Mouse (Mus musculus) midbrain, embryonic 16.5 days (tissue): ENCODE measurements at regions not wholly inside any gene's neighbourhood (a gene's known extent, or its start where the extent isn't known, plus 50 kb on each side); places are given as distances from the start of the nearest gene placed in this dataset.
A peak's percentile ranks its signal among the peaks of the same experiment; 100 is the strongest.

Experiments used
- ATAC-seq: fragments of 200-750 bp; cut with Nextera tagmentation; 2 replicates; pipeline ENCODE4 v1.8.0; 2017; ENCODE audit warnings: moderate TSS enrichment
- H3K27ac ChIP-seq: fragments of 300-500 bp; sonication (generic); 2 replicates; pipeline ENCODE4 v1.5.1; 2014; ENCODE audit warnings: mild to moderate bottlenecking, low read length, mixed read lengths
- H3K27me3 ChIP-seq: fragments of 300-500 bp; sonication (generic); 2 replicates; pipeline ENCODE4 v1.6.1; 2014; ENCODE audit warnings: low read depth, low read length, mixed read lengths; ENCODE audit not compliant: control insufficient read depth, insufficient read depth
- H3K36me3 ChIP-seq: fragments of 300-500 bp; sonication (generic); 2 replicates; pipeline ENCODE4 v1.6.1; 2014; ENCODE audit warnings: mild to moderate bottlenecking, low read length, moderate library complexity, mixed read lengths; ENCODE audit not compliant: control insufficient read depth, insufficient read depth
- H3K4me1 ChIP-seq: fragments of 300-500 bp; sonication (generic); 2 replicates; pipeline ENCODE4 v1.6.1; 2014; ENCODE audit warnings: mild to moderate bottlenecking, low read length, mixed read lengths; ENCODE audit not compliant: control insufficient read depth, insufficient read depth
- H3K4me2 ChIP-seq: fragments of 300-500 bp; sonication (generic); 2 replicates; pipeline ENCODE4 v1.6.1; 2014; ENCODE audit warnings: mild to moderate bottlenecking, low read length, mixed read lengths
- H3K4me3 ChIP-seq: fragments of 300-500 bp; sonication (generic); 2 replicates; pipeline ENCODE4 v1.5.1; 2014; ENCODE audit warnings: low read depth, mild to moderate bottlenecking, low read length, moderate library complexity, mixed read lengths
- H3K9ac ChIP-seq: fragments of 300-500 bp; sonication (generic); 2 replicates; pipeline ENCODE4 v1.6.1; 2014; ENCODE audit warnings: low read depth, low read length, mixed read lengths
- H3K9me3 ChIP-seq: fragments of 300-500 bp; sonication (generic); replicated peaks from 2 replicates; pipeline ENCODE4 v1.6.1; 2014; ENCODE audit warnings: mild to moderate bottlenecking, low read length, mixed read lengths; ENCODE audit not compliant: control insufficient read depth, poor library complexity, severe bottlenecking
- WGBS: fragments of 180-500 bp; shearing (Covaris S2); extraction: QIAGEN DNeasy Blood & Tissue Kit; methylation state at CpG from one replicate; pipeline ENCODE4 v1.1.7; 2014; 5-methylcytosine and 5-hydroxymethylcytosine counted together

DNA sequence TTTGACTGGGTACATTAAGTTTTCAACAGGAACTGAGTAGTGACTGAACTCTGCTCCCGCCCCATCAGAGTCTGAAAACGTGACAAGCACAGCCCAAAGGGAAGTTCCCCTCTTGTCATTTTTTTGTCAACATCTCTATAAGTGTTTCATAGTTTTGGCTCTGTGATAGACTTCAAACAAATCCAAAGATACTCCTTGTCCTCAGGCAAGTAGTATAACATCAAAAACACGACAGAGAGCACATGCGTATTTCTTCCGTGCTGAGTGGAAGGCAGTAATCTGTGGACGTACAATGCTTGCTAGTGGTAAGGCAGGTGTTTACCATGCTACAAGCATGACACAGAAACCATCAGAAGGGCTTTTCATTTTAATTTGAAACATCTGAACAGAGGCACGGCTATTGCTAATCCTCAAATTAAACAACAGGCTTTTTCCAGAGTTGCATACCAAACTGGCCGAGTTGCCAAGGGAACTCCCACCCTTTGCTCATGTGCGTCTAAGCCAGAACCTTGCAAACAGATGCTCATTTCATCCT lies 101.7 kb upstream of the Tnfaip3 start:
- H3K36me3 ChIP-seq: no peaks in the 10 kb centered on the region
- no peak overlapping the region for H3K4me3 ChIP-seq
- 18% methylated on average over 9 of the region's 9 CpGs for WGBS
- no peaks in the 10 kb centered on the region for H3K27me3 ChIP-seq
- ATAC-seq: peak; percentile 58; the same call in 1 of the 2 replicates
- no peak overlapping the region for H3K27ac ChIP-seq
- H3K4me2 ChIP-seq: no peak overlapping the region
- no peaks in the 10 kb centered on the region for H3K9me3 ChIP-seq
- no peak overlapping the region for H3K9ac ChIP-seq
- no peaks in the 10 kb centered on the region; the same call in 1 of the 2 replicates for H3K4me1 ChIP-seq

GRCm38 (mm10) chr10:19112459-19112858 lies 97.0 kb upstream of the Tnfaip3 start:
- Histone ChIP-seq H3K36me3 (no peaks in the 10 kb centered on the region), H3K9me3 (no peaks in the 10 kb centered on the region), H3K4me1 (no peaks in the 10 kb centered on the region; the same call in 1 of the 2 replicates), H3K4me3 (no peak overlapping the region), H3K27ac (no peak overlapping the region), H3K27me3 (no peaks in the 10 kb centered on the region), H3K9ac (no peak overlapping the region), H3K4me2 (no peak overlapping the region)
- no peak for ATAC-seq
- WGBS: 50% methylated on average over 2 of the region's 2 CpGs

GRCm38 (mm10) chr10:19105231-19105681 lies 89.8 kb upstream of the Tnfaip3 start:
- Histone ChIP-seq H3K27ac (no peak overlapping the region), H3K4me3 (no peak overlapping the region), H3K9me3 (no peaks in the 10 kb centered on the region), H3K4me1 (no peaks in the 10 kb centered on the region), H3K36me3 (no peaks in the 10 kb centered on the region), H3K4me2 (no peak overlapping the region), H3K9ac (no peak overlapping the region), H3K27me3 (no peaks in the 10 kb centered on the region)
- no peak for ATAC-seq
- 83% methylated on average over 6 of the region's 6 CpGs for WGBS

DNA sequence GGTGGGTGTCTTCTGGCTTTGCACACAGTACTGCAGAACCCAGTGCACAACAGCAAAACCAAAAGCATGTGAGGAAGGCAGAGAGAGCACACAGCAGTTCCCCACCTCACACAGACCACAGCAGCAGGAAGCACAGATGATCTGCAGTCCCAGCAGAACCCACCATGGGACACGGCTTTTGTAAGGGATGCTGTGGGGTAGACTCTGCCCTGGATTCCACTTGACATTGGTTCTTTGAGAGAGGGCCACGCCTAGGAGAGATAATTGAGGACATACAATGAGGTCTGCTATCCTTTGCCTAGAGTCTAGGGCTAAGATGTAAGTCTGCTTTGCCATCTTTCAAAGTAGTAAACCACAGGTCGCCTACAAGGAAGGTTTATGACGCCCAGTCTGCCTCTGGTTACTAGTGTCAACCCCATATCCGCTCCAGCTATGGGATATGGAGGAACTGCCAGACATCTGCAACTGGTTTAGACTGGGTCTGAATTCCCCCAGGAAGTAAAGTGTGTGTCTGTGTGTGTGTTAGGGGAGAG lies 89.3 kb upstream of the Tnfaip3 start:
- Histone ChIP-seq H3K36me3 (no peaks in the 10 kb centered on the region), H3K4me3 (no peak overlapping the region), H3K27me3 (no peaks in the 10 kb centered on the region), H3K4me2 (no peak overlapping the region), H3K9me3 (no peaks in the 10 kb centered on the region), H3K9ac (no peak overlapping the region), H3K27ac (no peak overlapping the region), H3K4me1 (no peaks in the 10 kb centered on the region)
- no peak for ATAC-seq
- WGBS: 84% methylated on average over 5 of the region's 5 CpGs

GRCm38 (mm10) chr10:19099369-19100285 lies 84.2 kb upstream of the Tnfaip3 start:
- no peak for ATAC-seq
- no peaks in the 10 kb centered on the region for H3K27me3 ChIP-seq
- WGBS: 89% methylated on average over 10 of the region's 10 CpGs
- no peak overlapping the region for H3K27ac ChIP-seq
- H3K9ac ChIP-seq: no peak overlapping the region
- H3K4me1 ChIP-seq: no peaks in the 10 kb centered on the region
- no peak overlapping the region for H3K4me3 ChIP-seq
- H3K36me3 ChIP-seq: no peaks in the 10 kb centered on the region
- no peaks in the 10 kb centered on the region for H3K9me3 ChIP-seq
- no peak overlapping the region for H3K4me2 ChIP-seq

GRCm38 (mm10) chr10:19094297-19094696 lies 78.8 kb upstream of the Tnfaip3 start:
- WGBS: 66% methylated on average over 8 of the region's 8 CpGs
- Histone ChIP-seq H3K4me1 (no peaks in the 10 kb centered on the region), H3K27me3 (no peaks in the 10 kb centered on the region), H3K9me3 (no peaks in the 10 kb centered on the region), H3K4me3 (no peak overlapping the region), H3K36me3 (no peaks in the 10 kb centered on the region), H3K4me2 (no peak overlapping the region), H3K9ac (no peak overlapping the region), H3K27ac (no peak overlapping the region)
- no peak for ATAC-seq

DNA sequence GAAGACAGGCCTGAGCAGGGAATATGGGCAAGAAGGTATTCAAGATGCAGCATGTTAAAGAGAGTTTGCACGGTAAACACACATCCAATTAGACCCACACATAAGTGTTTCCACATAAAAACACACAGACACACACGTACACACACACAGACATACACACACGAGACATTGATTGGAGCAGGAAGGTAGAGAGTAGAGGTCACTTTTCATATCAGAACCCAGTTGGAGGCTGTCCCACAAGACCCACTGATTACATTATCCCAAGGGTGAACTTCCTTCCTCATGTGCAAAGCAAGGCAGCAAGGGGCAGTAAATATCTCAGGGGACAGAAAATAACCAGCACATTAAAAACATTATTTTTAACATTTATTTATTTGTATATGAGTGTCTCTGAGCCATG lies 78.2 kb upstream of the Tnfaip3 start:
- ATAC-seq: no peak
- H3K4me2 ChIP-seq: no peak overlapping the region
- WGBS: 85% methylated on average over 3 of the region's 3 CpGs
- H3K36me3 ChIP-seq: no peaks in the 10 kb centered on the region
- H3K4me3 ChIP-seq: no peak overlapping the region
- H3K27ac ChIP-seq: no peak overlapping the region
- H3K9ac ChIP-seq: no peak overlapping the region
- no peaks in the 10 kb centered on the region for H3K4me1 ChIP-seq
- H3K27me3 ChIP-seq: no peaks in the 10 kb centered on the region
- no peaks in the 10 kb centered on the region for H3K9me3 ChIP-seq

GRCm38 (mm10) chr10:19091949-19092348 lies 76.5 kb upstream of the Tnfaip3 start:
- no peaks in the 10 kb centered on the region for H3K36me3 ChIP-seq
- 95% methylated on average over 3 of the region's 3 CpGs for WGBS
- no peak for ATAC-seq
- H3K27ac ChIP-seq: no peak overlapping the region
- no peaks in the 10 kb centered on the region for H3K9me3 ChIP-seq
- no peaks in the 10 kb centered on the region for H3K27me3 ChIP-seq
- no peaks in the 10 kb centered on the region for H3K4me1 ChIP-seq
- H3K4me2 ChIP-seq: no peak overlapping the region
- no peak overlapping the region for H3K9ac ChIP-seq
- no peak overlapping the region for H3K4me3 ChIP-seq

- Histone ChIP-seq H3K4me1 (no peaks in the 10 kb centered on the region), H3K9ac (no peak overlapping the region), H3K4me3 (no peak overlapping the region), H3K9me3 (no peaks in the 10 kb centered on the region), H3K27ac (no peak overlapping the region), H3K4me2 (no peak overlapping the region), H3K36me3 (no peaks in the 10 kb centered on the region), H3K27me3 (no peaks in the 10 kb centered on the region)
- WGBS: 13% methylated on average over 3 of the region's 3 CpGs
- ATAC-seq: no peak
Observed at GRCm38 (mm10) chr10:19091110-19091509, 75.7 kb upstream of the Tnfaip3 start.
